Mouse (Mus musculus): ENCODE data around the gene Cst11. TPM values are rescaled to one million over a fixed set of nuclear protein-coding genes. Genes with fewer than 3 reads are reported as not detected.
A peak's percentile ranks its signal among the peaks of the same experiment; 100 is the strongest.

Cst11 gene
- total RNA-seq, 2 experiments from 2014 or later: not detected

DNA sequence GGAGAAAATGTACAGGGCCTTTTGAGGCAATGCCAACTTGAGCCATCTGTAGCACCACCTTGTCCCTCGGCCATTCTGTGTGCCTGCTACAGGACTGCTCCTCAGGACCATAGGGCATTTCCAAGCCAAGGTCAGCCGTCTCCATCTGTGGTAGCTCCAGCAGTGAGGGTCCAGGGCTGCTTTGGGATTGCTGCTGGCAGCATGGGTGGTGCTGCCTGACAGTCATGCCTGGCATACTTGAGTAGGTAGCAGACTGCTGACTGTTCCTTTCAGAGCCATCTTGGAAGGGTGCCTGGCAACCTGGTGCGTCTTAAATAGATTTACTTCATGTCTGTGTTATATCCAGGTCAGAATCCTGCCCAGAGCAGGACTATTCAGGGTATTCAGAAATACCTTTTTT lies 28.3 kb downstream of the Cst11 start:
- Histone ChIP-seq H3K27ac (peak overlapping the region; percentile 14; the same call in 1 of the 2 replicates), H3K4me3 (no peak overlapping the region)
- no peak for TF ChIP-seq CTCF (conservative IDR thresholded peaks at IDR 0.05)
- no peak for DNase-seq (ENCODE audit: low spot score in 2 of 2)

DNA sequence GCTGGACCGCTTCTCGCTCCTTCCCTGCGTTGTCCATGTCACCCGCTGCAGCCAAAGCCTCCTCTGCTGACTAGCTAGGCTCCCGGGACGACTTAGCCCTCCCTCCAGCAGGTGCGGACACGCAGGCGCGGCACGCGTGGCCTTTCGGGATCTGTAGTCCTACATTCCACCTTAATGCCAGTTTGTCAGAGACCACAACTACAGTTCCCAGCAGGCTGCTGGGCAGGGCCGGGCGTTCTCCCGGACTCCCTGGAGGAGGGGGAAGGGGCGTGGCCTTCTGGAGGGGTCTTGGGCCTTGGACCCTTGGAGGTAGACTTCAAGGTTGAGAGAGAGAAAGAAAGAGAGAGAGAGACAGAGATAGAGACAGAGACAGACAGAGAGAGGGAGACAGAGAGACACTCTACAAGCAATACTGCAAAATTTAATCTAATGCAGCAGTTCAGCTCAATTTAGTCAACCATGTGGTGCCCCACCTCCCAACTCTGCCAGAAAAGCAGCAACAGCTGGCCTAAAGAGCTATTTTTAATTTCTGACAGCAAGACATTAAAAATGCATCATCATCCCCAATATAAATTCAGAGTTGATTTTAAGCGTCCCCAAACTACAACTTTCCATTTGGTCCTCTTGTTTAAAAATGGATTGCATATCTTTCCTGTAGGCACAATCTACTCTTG lies 38.8 kb downstream of the Cst11 start, which contains the start of gene Napb:
Gene Napb (minus strand): TSS at position 141 of the 674 bp plus-strand sequence.
- peak within 1 kb of the TSS; percentile 95 for H3K27ac ChIP-seq
- DNase-seq (ENCODE audit: low spot score in 2 of 2): peak; percentile 96 to 97
- peak within 1 kb of the TSS; percentile 90 for H3K4me3 ChIP-seq
- TF ChIP-seq CTCF (conservative IDR thresholded peaks at IDR 0.05): 0 out of 2 replicates have a peak, but pooled peaks have one; percentile 8

DNA sequence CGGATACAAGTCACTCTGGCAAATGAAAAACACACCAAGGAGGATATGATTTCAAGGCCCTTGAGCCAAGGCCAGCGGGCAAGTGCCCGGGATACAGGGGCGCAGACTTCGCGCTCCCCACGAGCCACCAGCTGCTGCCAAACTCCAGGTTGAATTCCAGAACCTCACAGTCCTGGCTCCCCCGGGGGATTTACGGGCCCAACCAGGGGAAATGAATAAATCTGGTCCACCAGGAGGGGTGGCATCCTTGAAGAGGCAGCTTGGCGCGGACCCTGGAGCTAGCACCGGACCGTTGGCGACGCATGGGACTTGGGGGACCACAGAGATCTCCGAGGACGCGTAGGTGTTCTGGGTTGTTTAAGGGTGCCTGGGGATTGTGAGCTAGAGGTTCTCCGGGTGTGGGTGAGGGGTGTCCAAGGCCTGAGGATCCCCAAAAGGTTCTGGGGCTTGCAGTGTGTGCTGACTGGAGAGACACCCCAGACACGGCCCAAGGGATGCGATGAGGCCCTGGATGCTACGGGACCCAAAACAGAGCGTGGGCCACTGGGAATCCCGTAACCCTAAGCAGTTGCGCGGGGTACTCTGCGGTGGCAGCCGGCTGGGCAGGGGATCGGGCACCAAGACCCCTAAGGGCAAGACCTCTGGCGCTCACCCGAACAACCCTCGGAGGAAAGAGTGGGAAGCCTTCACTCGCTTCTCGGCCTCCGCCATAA lies 39.5 kb downstream of the Cst11 start:
- peak overlapping the region; percentile 90 for H3K4me3 ChIP-seq
- no peak for DNase-seq (ENCODE audit: low spot score in 2 of 2)
- TF ChIP-seq CTCF (conservative IDR thresholded peaks at IDR 0.05): no peak
- peak overlapping the region; percentile 95 for H3K27ac ChIP-seq

DNA sequence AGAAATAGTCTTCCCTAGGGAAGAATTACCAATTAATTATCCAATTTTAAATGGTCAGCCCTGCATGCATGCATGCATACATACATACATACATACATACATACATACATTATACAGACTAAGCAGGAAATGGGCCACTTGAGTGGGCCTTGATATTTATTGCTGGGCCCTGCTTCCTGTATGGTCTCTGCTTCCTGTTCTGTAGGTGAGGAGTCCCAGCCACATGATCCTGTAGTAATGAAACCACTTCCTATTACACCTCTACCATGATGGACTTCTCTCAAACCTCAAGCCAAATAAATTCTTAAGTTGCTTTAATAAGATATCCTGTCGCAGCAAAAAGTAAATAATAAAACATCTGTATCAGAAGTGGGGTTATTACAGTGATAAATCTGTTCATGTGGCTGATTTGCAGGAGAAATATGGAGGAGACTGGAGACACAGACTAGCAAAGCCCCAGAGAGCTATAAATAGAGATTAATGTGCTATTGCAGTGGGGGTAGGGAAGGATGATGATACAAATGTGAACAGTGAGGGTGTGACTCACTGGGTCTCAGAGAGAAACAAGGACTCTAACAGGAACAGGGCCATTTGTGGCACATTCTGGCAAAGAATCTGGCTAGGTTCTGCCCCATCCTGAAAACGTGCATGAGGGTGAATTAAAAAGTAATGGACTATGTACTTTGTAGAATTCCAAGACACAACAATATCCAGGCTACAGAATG lies 51.9 kb downstream of the Cst11 start:
- no peak for DNase-seq (ENCODE audit: low spot score in 2 of 2)
- no peak overlapping the region for H3K27ac ChIP-seq
- no peak overlapping the region for H3K4me3 ChIP-seq
- no peak for TF ChIP-seq CTCF (conservative IDR thresholded peaks at IDR 0.05)

Other genes with a start within 250 kb of the Cst11 start
- gene Nxt1, start 98.9 kb downstream of the Cst11 start, total RNA-seq (2021): 10 to 100 TPM; 12.0 to 14.3 TPM
- 10 to 100 TPM; 29.1 to 33.3 TPM for gene Gzf1, start 90.5 kb downstream of the Cst11 start, total RNA-seq (2021)
- 100 to 1,000 TPM; 294 to 323 TPM for gene Napb, start 39.0 kb downstream of the Cst11 start, total RNA-seq (2021)
- gene Cstl1, start 21.1 kb downstream of the Cst11 start, total RNA-seq (2021): under 1 TPM; 0.69 to 0.83 TPM
- not detected for gene 8030411F24Rik, start 10.5 kb upstream of the Cst11 start, total RNA-seq (2021)
- gene Cst12, start 17.9 kb upstream of the Cst11 start, total RNA-seq (2021): 1 to 10 TPM; 3.3 to 4.4 TPM
- gene Cst8, start 27.3 kb upstream of the Cst11 start, total RNA-seq (2021): not detected
- gene Cst13, start 48.6 kb upstream of the Cst11 start, total RNA-seq (2021): not detected
- not detected for gene Cst9, start 63.6 kb upstream of the Cst11 start, total RNA-seq (2021)
- not detected for gene 9230104L09Rik, start 93.5 kb upstream of the Cst11 start, total RNA-seq (2021)
- 1,000 to 10,000 TPM; 2,176 to 2,304 TPM for gene Cst3, start 104.2 kb upstream of the Cst11 start, total RNA-seq (2021)
- gene Gm1330, start 231.8 kb upstream of the Cst11 start, total RNA-seq (2021): not detected
- not detected for gene Gm10750, start 245.7 kb upstream of the Cst11 start, total RNA-seq (2021)

Data from layer of hippocampus, adult 2 months (tissue).